Mouse (Mus musculus) thymus, postnatal 0 days (tissue): ENCODE measurements around the gene Cdh26. TPM values are rescaled to one million over a fixed set of nuclear protein-coding genes. Genes with fewer than 3 reads are reported as not detected.

Experiments
- DNase-seq: peaks from one replicate; pipeline ENCODE4 v3.0.0-alpha.2; 2015; ENCODE audit warnings: low spot score
- polyA plus RNA-seq: library from polyadenylated mRNA; unstranded; fragments of >200 nt; fragmentation: Nextera tagmentation; extraction: Ambion mirVana; gene quantifications from 2 replicates; pipeline ENCODE4 v1.2.1, GENCODE M21; 2015

Gene Cdh26
- polyA plus RNA-seq = 0.16 and 0.18 TPM in 2 replicates

GRCm38 (mm10) chr2:178430231-178430630 is at the start of gene Cdh26:
TSS of gene Cdh26 (plus strand) at chr2:178430531.
- no peak for DNase-seq

GRCm38 (mm10) chr2:178407053-178407815 is 23.1 kb upstream of the Cdh26 start, which contains the start of gene Sycp2:
TSS of gene Sycp2 (minus strand) at chr2:178407685.
- DNase-seq = no peak

- no peak for DNase-seq
These were observed 21.3 kb upstream of the Cdh26 start for GRCm38 (mm10) chr2:178409024-178409423.

- DNase-seq = no peak
These were observed 20.0 kb upstream of the Cdh26 start for GRCm38 (mm10) chr2:178410286-178410685.

- no peak for DNase-seq
These were observed 17.7 kb upstream of the Cdh26 start for GRCm38 (mm10) chr2:178412598-178412997.

GRCm38 (mm10) chr2:178413081-178413480 is 17.2 kb upstream of the Cdh26 start:
- DNase-seq = no peak

GRCm38 (mm10) chr2:178413481-178414260 is 16.7 kb upstream of the Cdh26 start:
- no peak for DNase-seq

- DNase-seq = no peak
These were observed 15.8 kb upstream of the Cdh26 start, which contains the start of the genes Ppp1r3d and Fam217b for GRCm38 (mm10) chr2:178414261-178415149. TSS of gene Ppp1r3d (minus strand) at chr2:178414472. TSS of gene Fam217b (plus strand) at chr2:178414524.

GRCm38 (mm10) chr2:178415150-178415448 is 15.2 kb upstream of the Cdh26 start:
- no peak for DNase-seq

- no peak for DNase-seq
These were observed 13.9 kb upstream of the Cdh26 start for GRCm38 (mm10) chr2:178416427-178416826.

GRCm38 (mm10) chr2:178416970-178417369 is 13.4 kb upstream of the Cdh26 start:
- DNase-seq = no peak

GRCm38 (mm10) chr2:178420576-178420975 is 9.8 kb upstream of the Cdh26 start:
- no peak for DNase-seq

GRCm38 (mm10) chr2:178421603-178422002 is 8.7 kb upstream of the Cdh26 start:
- no peak for DNase-seq

GRCm38 (mm10) chr2:178422186-178422585 is 8.1 kb upstream of the Cdh26 start:
- DNase-seq = no peak

- no peak for DNase-seq
These were observed 7.1 kb upstream of the Cdh26 start for GRCm38 (mm10) chr2:178423223-178423622.

- DNase-seq = no peak
These were observed 4.1 kb upstream of the Cdh26 start for GRCm38 (mm10) chr2:178426229-178426628.

- DNase-seq = no peak
These were observed 3.1 kb upstream of the Cdh26 start for GRCm38 (mm10) chr2:178427181-178427580.

- DNase-seq = no peak
These were observed 2.1 kb upstream of the Cdh26 start for GRCm38 (mm10) chr2:178428183-178428582.

GRCm38 (mm10) chr2:178428676-178429075 is 1.7 kb upstream of the Cdh26 start:
- no peak for DNase-seq

GRCm38 (mm10) chr2:178429426-178429825 is 905 bp upstream of the Cdh26 start:
- DNase-seq = no peak

GRCm38 (mm10) chr2:178433495-178433894 is 3.2 kb downstream of the Cdh26 start:
- no peak for DNase-seq
